Mouse (Mus musculus): ENCODE results near the gene Rab38. TPM values are rescaled to one million over a fixed set of nuclear protein-coding genes. Genes with fewer than 3 reads are reported as not detected.

Gene Rab38
- polyA plus RNA-seq, 1 experiment from 2014 or later = 0.43 TPM

GRCm38 (mm10) chr7:88430692-88431084 lies 615 bp downstream of the Rab38 start:
- 6% methylated on average over 13 of the region's 13 CpGs for WGBS
- ATAC-seq (ENCODE audit: low FRiP score, low TSS enrichment) (no peak), DNase-seq (no peak)

GRCm38 (mm10) chr7:88440301-88440700 lies 10.2 kb downstream of the Rab38 start:
- Histone ChIP-seq H3K9ac (replicated peaks; ENCODE audit: low read length) (no peak overlapping the region), H3K9me3 (ENCODE audit: control insufficient read depth, low read length) (no peaks in the 10 kb centered on the region), H3K36me3 (ENCODE audit: control insufficient read depth, insufficient read depth, low read length) (no peaks in the 10 kb centered on the region), H3K27me3 (ENCODE audit: control insufficient read depth, insufficient read depth, low read length) (no peaks in the 10 kb centered on the region), H3K27ac (replicated peaks; ENCODE audit: low read depth, low read length) (no peak overlapping the region), H3K4me1 (ENCODE audit: control insufficient read depth, insufficient read depth, low read length) (no peaks in the 10 kb centered on the region), H3K4me2 (ENCODE audit: low read length) (no peak overlapping the region), H3K4me3 (replicated peaks; ENCODE audit: low read depth, low read length) (no peak overlapping the region)
- ATAC-seq (ENCODE audit: low FRiP score, low TSS enrichment) = no peak
- no peak for DNase-seq

More at GRCm38 (mm10) chr7:88430692-88431084, 615 bp downstream of the Rab38 start:
- Histone ChIP-seq H3K4me2 (ENCODE audit: low read length) (peak overlapping the region; percentile 91), H3K27ac (replicated peaks; ENCODE audit: low read depth, low read length) (no peak overlapping the region), H3K9ac (replicated peaks; ENCODE audit: low read length) (peak overlapping the region; percentile 32; the same call in 1 of the 2 replicates), H3K4me3 (replicated peaks; ENCODE audit: low read depth, low read length) (peak overlapping the region; percentile 45), H3K27me3 (ENCODE audit: control insufficient read depth, insufficient read depth, low read length) (0 out of 2 replicates have a peak, but pooled peaks cover 4% of the 10 kb centered on the region), H3K9me3 (ENCODE audit: control insufficient read depth, low read length) (no peaks in the 10 kb centered on the region), H3K36me3 (ENCODE audit: control insufficient read depth, insufficient read depth, low read length) (no peaks in the 10 kb centered on the region), H3K4me1 (ENCODE audit: control insufficient read depth, insufficient read depth, low read length) (0 out of 2 replicates have a peak, but pooled peaks cover 3% of the 10 kb centered on the region)

GRCm38 (mm10) chr7:88442649-88443048 lies 12.6 kb downstream of the Rab38 start:
- no peaks in the 10 kb centered on the region for H3K36me3 ChIP-seq (ENCODE audit: control insufficient read depth, insufficient read depth, low read length)
- ATAC-seq (ENCODE audit: low FRiP score, low TSS enrichment) = no peak
- DNase-seq = no peak
- H3K4me1 ChIP-seq (ENCODE audit: control insufficient read depth, insufficient read depth, low read length) = no peaks in the 10 kb centered on the region
- H3K9me3 ChIP-seq (ENCODE audit: control insufficient read depth, low read length) = no peaks in the 10 kb centered on the region
- no peaks in the 10 kb centered on the region for H3K27me3 ChIP-seq (ENCODE audit: control insufficient read depth, insufficient read depth, low read length)
- no peak overlapping the region for H3K4me3 ChIP-seq (replicated peaks; ENCODE audit: low read depth, low read length)
- H3K27ac ChIP-seq (replicated peaks; ENCODE audit: low read depth, low read length) = no peak overlapping the region
- H3K4me2 ChIP-seq (ENCODE audit: low read length) = no peak overlapping the region
- H3K9ac ChIP-seq (replicated peaks; ENCODE audit: low read length) = no peak overlapping the region

- Histone ChIP-seq H3K4me1 (ENCODE audit: control insufficient read depth, insufficient read depth, low read length) (no peaks in the 10 kb centered on the region), H3K4me3 (replicated peaks; ENCODE audit: low read depth, low read length) (no peak overlapping the region), H3K27me3 (ENCODE audit: control insufficient read depth, insufficient read depth, low read length) (no peaks in the 10 kb centered on the region), H3K36me3 (ENCODE audit: control insufficient read depth, insufficient read depth, low read length) (no peaks in the 10 kb centered on the region), H3K9ac (replicated peaks; ENCODE audit: low read length) (no peak overlapping the region), H3K27ac (replicated peaks; ENCODE audit: low read depth, low read length) (no peak overlapping the region), H3K4me2 (ENCODE audit: low read length) (no peak overlapping the region), H3K9me3 (ENCODE audit: control insufficient read depth, low read length) (no peaks in the 10 kb centered on the region)
- 85% methylated on average over 4 of the region's 4 CpGs for WGBS
- no peak for DNase-seq
- no peak for ATAC-seq (ENCODE audit: low FRiP score, low TSS enrichment)
Observed at GRCm38 (mm10) chr7:88443435-88443834, 13.4 kb downstream of the Rab38 start.

GRCm38 (mm10) chr7:88445320-88445903 lies 15.3 kb downstream of the Rab38 start:
- Histone ChIP-seq H3K9me3 (ENCODE audit: control insufficient read depth, low read length) (no peaks in the 10 kb centered on the region), H3K4me2 (ENCODE audit: low read length) (no peak overlapping the region), H3K4me1 (ENCODE audit: control insufficient read depth, insufficient read depth, low read length) (no peaks in the 10 kb centered on the region), H3K27ac (replicated peaks; ENCODE audit: low read depth, low read length) (no peak overlapping the region), H3K36me3 (ENCODE audit: control insufficient read depth, insufficient read depth, low read length) (no peaks in the 10 kb centered on the region), H3K9ac (replicated peaks; ENCODE audit: low read length) (no peak overlapping the region), H3K27me3 (ENCODE audit: control insufficient read depth, insufficient read depth, low read length) (no peaks in the 10 kb centered on the region), H3K4me3 (replicated peaks; ENCODE audit: low read depth, low read length) (no peak overlapping the region)
- ATAC-seq (ENCODE audit: low FRiP score, low TSS enrichment) (no peak), DNase-seq (no peak)
- 72% methylated on average over 2 of the region's 2 CpGs for WGBS

- no peak for ATAC-seq (ENCODE audit: low FRiP score, low TSS enrichment)
- Histone ChIP-seq H3K9me3 (ENCODE audit: control insufficient read depth, low read length) (no peaks in the 10 kb centered on the region), H3K4me3 (replicated peaks; ENCODE audit: low read depth, low read length) (no peak overlapping the region), H3K27ac (replicated peaks; ENCODE audit: low read depth, low read length) (no peak overlapping the region), H3K9ac (replicated peaks; ENCODE audit: low read length) (no peak overlapping the region), H3K4me1 (ENCODE audit: control insufficient read depth, insufficient read depth, low read length) (no peaks in the 10 kb centered on the region), H3K4me2 (ENCODE audit: low read length) (no peak overlapping the region), H3K36me3 (ENCODE audit: control insufficient read depth, insufficient read depth, low read length) (no peaks in the 10 kb centered on the region), H3K27me3 (ENCODE audit: control insufficient read depth, insufficient read depth, low read length) (no peaks in the 10 kb centered on the region)
- 80% methylated on average over 1 of the region's 1 CpGs for WGBS
- DNase-seq = no peak
Observed at GRCm38 (mm10) chr7:88453234-88453633, 23.2 kb downstream of the Rab38 start.

- Histone ChIP-seq H3K9ac (replicated peaks; ENCODE audit: low read length) (no peak overlapping the region), H3K27ac (replicated peaks; ENCODE audit: low read depth, low read length) (no peak overlapping the region), H3K9me3 (ENCODE audit: control insufficient read depth, low read length) (no peaks in the 10 kb centered on the region), H3K36me3 (ENCODE audit: control insufficient read depth, insufficient read depth, low read length) (no peaks in the 10 kb centered on the region), H3K4me1 (ENCODE audit: control insufficient read depth, insufficient read depth, low read length) (no peaks in the 10 kb centered on the region), H3K27me3 (ENCODE audit: control insufficient read depth, insufficient read depth, low read length) (no peaks in the 10 kb centered on the region), H3K4me2 (ENCODE audit: low read length) (no peak overlapping the region), H3K4me3 (replicated peaks; ENCODE audit: low read depth, low read length) (no peak overlapping the region)
- WGBS = 93% methylated on average over 3 of the region's 3 CpGs
- ATAC-seq (ENCODE audit: low FRiP score, low TSS enrichment) (no peak), DNase-seq (no peak)
Observed at GRCm38 (mm10) chr7:88457827-88458226, 27.8 kb downstream of the Rab38 start.

- WGBS = 63% methylated on average over 3 of the region's 3 CpGs
- DNase-seq (peak; percentile 9), ATAC-seq (ENCODE audit: low FRiP score, low TSS enrichment) (no peak)
Observed at GRCm38 (mm10) chr7:88467754-88468153, 37.7 kb downstream of the Rab38 start.

GRCm38 (mm10) chr7:88482110-88482619 lies 52.1 kb downstream of the Rab38 start:
- Histone ChIP-seq H3K36me3 (ENCODE audit: control insufficient read depth, insufficient read depth, low read length) (no peaks in the 10 kb centered on the region), H3K4me2 (ENCODE audit: low read length) (no peak overlapping the region), H3K4me1 (ENCODE audit: control insufficient read depth, insufficient read depth, low read length) (no peaks in the 10 kb centered on the region), H3K4me3 (replicated peaks; ENCODE audit: low read depth, low read length) (no peak overlapping the region), H3K27me3 (ENCODE audit: control insufficient read depth, insufficient read depth, low read length) (no peaks in the 10 kb centered on the region), H3K9ac (replicated peaks; ENCODE audit: low read length) (no peak overlapping the region), H3K9me3 (ENCODE audit: control insufficient read depth, low read length) (no peaks in the 10 kb centered on the region), H3K27ac (replicated peaks; ENCODE audit: low read depth, low read length) (no peak overlapping the region)
- ATAC-seq (ENCODE audit: low FRiP score, low TSS enrichment) (no peak), DNase-seq (no peak)
- 90% methylated on average over 7 of the region's 7 CpGs for WGBS

More at GRCm38 (mm10) chr7:88467754-88468153, 37.7 kb downstream of the Rab38 start:
- Histone ChIP-seq H3K27ac (replicated peaks; ENCODE audit: low read depth, low read length) (no peak overlapping the region), H3K4me3 (replicated peaks; ENCODE audit: low read depth, low read length) (no peak overlapping the region), H3K4me1 (ENCODE audit: control insufficient read depth, insufficient read depth, low read length) (no peaks in the 10 kb centered on the region), H3K27me3 (ENCODE audit: control insufficient read depth, insufficient read depth, low read length) (no peaks in the 10 kb centered on the region), H3K36me3 (ENCODE audit: control insufficient read depth, insufficient read depth, low read length) (no peaks in the 10 kb centered on the region), H3K9ac (replicated peaks; ENCODE audit: low read length) (no peak overlapping the region), H3K9me3 (ENCODE audit: control insufficient read depth, low read length) (no peaks in the 10 kb centered on the region), H3K4me2 (ENCODE audit: low read length) (no peak overlapping the region)
